Mouse (Mus musculus) liver, postnatal 0 days (tissue): ENCODE results near the gene Atox1. TPM values are rescaled to one million over a fixed set of nuclear protein-coding genes. Genes with fewer than 3 reads are reported as not detected.

Experiments
- ATAC-seq: fragments of 200-750 bp; cut with Nextera tagmentation; 2 replicates; pipeline ENCODE4 v1.8.0; 2017; ENCODE audit warnings: mild to moderate bottlenecking, moderate library complexity
- DNase-seq: peaks from one replicate; pipeline ENCODE4 v3.0.0-alpha.2; 2016
- H3K27ac ChIP-seq: fragments of 300-500 bp; sonication (generic); 2 replicates; pipeline ENCODE4 v1.5.1; 2014; ENCODE audit warnings: antibody characterized with exemption, moderate library complexity, mild to moderate bottlenecking, low read depth
- H3K27me3 ChIP-seq: fragments of 300-500 bp; sonication (generic); 2 replicates; pipeline ENCODE4 v1.6.1; 2014; ENCODE audit warnings: low read length, control low read depth, mixed read lengths; ENCODE audit not compliant: insufficient read depth
- H3K36me3 ChIP-seq: fragments of 300-500 bp; sonication (generic); replicated peaks from 2 replicates; pipeline ENCODE4 v1.6.1; 2014; ENCODE audit warnings: mild to moderate bottlenecking, control low read depth, low read length, moderate library complexity, mixed read lengths; ENCODE audit not compliant: insufficient read depth
- H3K4me1 ChIP-seq: fragments of 300-500 bp; sonication (generic); 2 replicates; pipeline ENCODE4 v1.6.1; 2014; ENCODE audit warnings: antibody characterized with exemption, mild to moderate bottlenecking, control low read depth; ENCODE audit not compliant: insufficient read depth
- H3K4me2 ChIP-seq: fragments of 300-500 bp; sonication (generic); 2 replicates; pipeline ENCODE4 v1.6.1; 2014; ENCODE audit warnings: low read depth, mild to moderate bottlenecking, low read length, moderate library complexity, mixed read lengths
- H3K4me3 ChIP-seq: fragments of 300-500 bp; sonication (generic); 2 replicates; pipeline ENCODE4 v1.5.1; 2014; ENCODE audit warnings: low read depth, low read length
- H3K9ac ChIP-seq: fragments of 300-500 bp; sonication (generic); replicated peaks from 2 replicates; pipeline ENCODE4 v1.6.1; 2014; ENCODE audit warnings: mild to moderate bottlenecking, moderate library complexity
- H3K9me3 ChIP-seq: fragments of 300-500 bp; sonication (generic); 2 replicates; pipeline ENCODE4 v1.6.1; 2016; ENCODE audit warnings: mild to moderate bottlenecking, control low read depth, low read length, mixed read lengths
- CTCF ChIP-seq: sonication (generic); IDR thresholded peaks from 2 replicates; pipeline ENCODE4 v1.5.1; 2016; ENCODE audit warnings: antibody characterized with exemption, low read depth
- EP300 ChIP-seq: IDR thresholded peaks from 2 replicates; pipeline ENCODE4 v1.6.1; 2016; ENCODE audit warnings: antibody characterized with exemption, low read depth, mild to moderate bottlenecking
- WGBS: fragments of 180-500 bp; shearing (Covaris S2); extraction: QIAGEN DNeasy Blood & Tissue Kit; methylation state at CpG from one replicate; pipeline ENCODE4 v1.1.7; 2014; ENCODE audit not compliant: insufficient replicate concordance; 5-methylcytosine and 5-hydroxymethylcytosine counted together
- polyA plus RNA-seq: library from polyadenylated mRNA; unstranded; fragments of >200 nt; fragmentation: Nextera tagmentation; extraction: Ambion mirVana; gene quantifications from 2 replicates; pipeline ENCODE4 v1.2.1, GENCODE M21; 2015

Gene Atox1
- polyA plus RNA-seq, 1 experiment from 2014 or later: 271 TPM

DNA sequence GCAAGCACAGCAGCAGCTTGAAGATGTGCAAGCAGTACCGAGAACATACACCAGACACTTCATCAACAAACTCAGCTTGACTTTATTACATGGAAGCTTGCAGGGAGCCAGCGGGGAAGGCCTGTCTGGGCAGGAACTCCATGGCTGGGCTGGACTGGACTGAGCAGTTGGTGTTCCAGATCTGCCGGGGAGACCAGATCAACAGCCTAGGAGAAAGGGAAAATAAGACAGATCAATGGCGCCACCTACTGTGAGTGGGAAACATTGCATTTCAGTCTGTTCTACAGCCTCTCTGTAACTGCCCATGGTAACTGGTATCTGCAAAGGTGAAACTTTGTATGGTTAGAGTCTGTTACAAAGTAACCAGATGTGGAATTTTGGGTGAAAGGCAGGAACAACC lies 14.5 kb downstream of the Atox1 start:
- Histone ChIP-seq H3K9me3 (no peaks in the 10 kb centered on the region), H3K4me2 (no peak overlapping the region), H3K27me3 (no peaks in the 10 kb centered on the region), H3K4me1 (no peaks in the 10 kb centered on the region), H3K36me3 (peaks cover 31% of the 10 kb centered on the region), H3K27ac (no peak overlapping the region), H3K9ac (no peak overlapping the region), H3K4me3 (no peak overlapping the region)
- TF ChIP-seq EP300 (no peak), CTCF (peak; percentile 92)
- peak; percentile 83 for ATAC-seq
- DNase-seq: peak; percentile 77
- 29% methylated on average over 4 of the region's 4 CpGs for WGBS

DNA sequence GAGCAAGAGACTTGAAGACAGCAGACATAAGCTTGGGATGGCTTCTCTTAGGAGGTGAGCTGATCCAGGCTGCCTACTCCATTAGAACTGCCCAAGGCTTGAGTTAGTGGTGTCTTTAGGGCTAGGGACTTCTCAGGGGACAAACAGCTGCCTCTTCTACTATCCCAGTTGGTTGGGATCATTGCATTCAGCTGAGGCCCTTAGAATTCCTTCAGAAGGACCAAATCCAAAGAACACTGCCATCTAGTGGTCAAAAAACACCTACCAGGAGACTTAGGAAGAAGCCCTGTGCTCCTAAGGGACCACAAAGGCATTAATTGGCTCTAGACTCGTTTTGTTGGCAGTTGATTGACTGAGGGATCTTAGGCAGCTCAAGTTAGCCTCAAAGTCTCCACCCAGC lies 16.3 kb downstream of the Atox1 start:
- ATAC-seq: no peak
- DNase-seq: no peak
- H3K36me3 ChIP-seq: peaks cover 20% of the 10 kb centered on the region
- no peak overlapping the region for H3K9ac ChIP-seq
- H3K27ac ChIP-seq: no peak overlapping the region
- TF ChIP-seq CTCF (peak; percentile 80), EP300 (no peak)
- H3K27me3 ChIP-seq: no peaks in the 10 kb centered on the region
- no peak overlapping the region for H3K4me3 ChIP-seq
- WGBS: 8% methylated on average over 1 of the region's 1 CpGs
- no peaks in the 10 kb centered on the region for H3K9me3 ChIP-seq
- H3K4me1 ChIP-seq: no peaks in the 10 kb centered on the region
- H3K4me2 ChIP-seq: no peak overlapping the region

DNA sequence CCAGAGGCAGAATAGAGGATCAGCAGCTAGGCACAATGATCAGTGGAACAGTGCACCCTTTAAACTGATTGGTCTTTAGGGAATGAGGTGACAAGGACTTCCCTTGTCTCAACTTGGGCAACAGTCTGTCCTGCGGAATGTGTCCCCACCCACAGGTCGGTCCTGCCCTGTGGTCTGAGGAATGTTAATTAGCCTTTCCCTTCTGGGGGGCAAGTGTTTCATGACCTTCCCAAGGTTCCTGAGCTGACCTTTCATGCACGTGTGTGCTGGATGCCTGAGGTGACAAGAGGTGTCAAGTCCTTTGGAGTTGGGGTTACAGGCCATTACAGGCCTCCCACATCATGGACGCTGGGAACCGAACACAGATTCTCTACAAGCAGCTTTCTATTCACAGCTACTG lies 21.3 kb downstream of the Atox1 start:
- Histone ChIP-seq H3K27ac (no peak overlapping the region), H3K27me3 (no peaks in the 10 kb centered on the region), H3K4me2 (no peak overlapping the region), H3K4me3 (no peak overlapping the region), H3K36me3 (no peaks in the 10 kb centered on the region), H3K9me3 (no peaks in the 10 kb centered on the region), H3K4me1 (no peaks in the 10 kb centered on the region), H3K9ac (no peak overlapping the region)
- no peak for DNase-seq
- 66% methylated on average over 5 of the region's 5 CpGs for WGBS
- ATAC-seq: no peak
- TF ChIP-seq EP300 (no peak), CTCF (no peak)

DNA sequence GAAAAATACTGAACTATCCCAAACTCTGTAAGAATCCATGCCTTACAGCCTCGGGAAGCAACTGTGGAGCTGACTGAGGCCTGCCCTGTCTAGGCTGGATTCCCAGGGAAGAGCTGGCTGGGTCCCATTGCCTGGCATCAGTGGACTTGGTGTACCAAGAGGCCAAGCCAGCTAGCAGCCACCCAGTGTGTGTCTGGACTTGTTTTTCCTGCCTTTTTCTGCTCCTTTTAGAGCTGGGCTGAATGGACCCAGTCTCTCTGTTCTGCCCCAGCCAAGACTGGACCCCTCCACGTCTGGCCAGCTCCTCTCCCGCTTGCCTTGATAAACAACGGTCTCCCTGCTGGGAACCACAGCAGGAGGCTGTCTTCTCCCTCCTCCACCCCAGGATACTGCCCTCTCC lies 23.0 kb downstream of the Atox1 start:
- TF ChIP-seq CTCF: no peak
- no peak for TF ChIP-seq EP300
- H3K9me3 ChIP-seq: no peaks in the 10 kb centered on the region
- DNase-seq (no peak), ATAC-seq (no peak)
- no peak overlapping the region for H3K27ac ChIP-seq
- no peaks in the 10 kb centered on the region for H3K4me1 ChIP-seq
- no peaks in the 10 kb centered on the region for H3K27me3 ChIP-seq
- no peak overlapping the region for H3K9ac ChIP-seq
- H3K36me3 ChIP-seq: no peaks in the 10 kb centered on the region
- 68% methylated on average over 4 of the region's 4 CpGs for WGBS
- no peak overlapping the region for H3K4me3 ChIP-seq
- H3K4me2 ChIP-seq: no peak overlapping the region

GRCm38 (mm10) chr11:55436089-55436488 lies 24.9 kb downstream of the Atox1 start:
- H3K9me3 ChIP-seq: no peaks in the 10 kb centered on the region
- H3K27me3 ChIP-seq: no peaks in the 10 kb centered on the region
- no peak for DNase-seq
- H3K4me2 ChIP-seq: no peak overlapping the region
- no peak overlapping the region for H3K27ac ChIP-seq
- H3K36me3 ChIP-seq: no peaks in the 10 kb centered on the region
- no peak for ATAC-seq
- no peak overlapping the region for H3K4me3 ChIP-seq
- WGBS: 78% methylated on average over 6 of the region's 6 CpGs
- H3K9ac ChIP-seq: no peak overlapping the region
- no peaks in the 10 kb centered on the region for H3K4me1 ChIP-seq
- TF ChIP-seq EP300 (no peak), CTCF (no peak)

DNA sequence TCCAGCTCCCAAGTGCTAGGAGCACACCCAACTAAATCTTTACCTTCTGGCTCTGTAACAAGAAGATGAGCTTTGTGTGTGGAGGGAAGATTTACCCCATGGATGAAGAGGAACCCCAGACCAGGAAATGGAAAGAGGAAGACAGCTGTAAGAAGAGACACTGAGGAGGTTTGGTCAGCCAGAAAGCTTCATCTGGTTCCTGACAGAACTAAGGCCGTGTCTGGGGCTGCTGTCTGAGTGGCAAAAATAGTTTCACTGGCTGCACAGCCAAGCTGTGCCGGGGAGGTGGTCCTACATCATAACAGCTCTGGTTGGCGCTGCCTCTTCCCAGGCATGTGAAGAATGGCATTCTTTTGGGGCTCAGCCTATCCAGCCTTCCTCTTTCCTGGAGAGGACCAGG lies 28.1 kb downstream of the Atox1 start:
- Histone ChIP-seq H3K4me1 (peaks cover 4% of the 10 kb centered on the region), H3K4me3 (no peak overlapping the region), H3K9ac (no peak overlapping the region), H3K9me3 (no peaks in the 10 kb centered on the region), H3K27me3 (no peaks in the 10 kb centered on the region), H3K4me2 (no peak overlapping the region), H3K27ac (peak overlapping the region; percentile 30), H3K36me3 (no peaks in the 10 kb centered on the region)
- no peak for DNase-seq
- TF ChIP-seq CTCF: no peak
- WGBS: 21% methylated on average over 3 of the region's 3 CpGs
- no peak for ATAC-seq

- Histone ChIP-seq H3K36me3 (no peaks in the 10 kb centered on the region), H3K4me1 (peaks cover 4% of the 10 kb centered on the region), H3K4me3 (no peak overlapping the region), H3K4me2 (no peak overlapping the region), H3K9ac (no peak overlapping the region), H3K9me3 (no peaks in the 10 kb centered on the region), H3K27me3 (no peaks in the 10 kb centered on the region), H3K27ac (no peak overlapping the region)
- TF ChIP-seq EP300: no peak
- no peak for TF ChIP-seq CTCF
- WGBS: 90% methylated on average over 2 of the region's 2 CpGs
- DNase-seq (no peak), ATAC-seq (no peak)
Observed at GRCm38 (mm10) chr11:55429973-55430372, 31.1 kb downstream of the Atox1 start.
